Comparison of ENCODE assay signal across 15 mouse cellular contexts in the genomic region with DNA sequence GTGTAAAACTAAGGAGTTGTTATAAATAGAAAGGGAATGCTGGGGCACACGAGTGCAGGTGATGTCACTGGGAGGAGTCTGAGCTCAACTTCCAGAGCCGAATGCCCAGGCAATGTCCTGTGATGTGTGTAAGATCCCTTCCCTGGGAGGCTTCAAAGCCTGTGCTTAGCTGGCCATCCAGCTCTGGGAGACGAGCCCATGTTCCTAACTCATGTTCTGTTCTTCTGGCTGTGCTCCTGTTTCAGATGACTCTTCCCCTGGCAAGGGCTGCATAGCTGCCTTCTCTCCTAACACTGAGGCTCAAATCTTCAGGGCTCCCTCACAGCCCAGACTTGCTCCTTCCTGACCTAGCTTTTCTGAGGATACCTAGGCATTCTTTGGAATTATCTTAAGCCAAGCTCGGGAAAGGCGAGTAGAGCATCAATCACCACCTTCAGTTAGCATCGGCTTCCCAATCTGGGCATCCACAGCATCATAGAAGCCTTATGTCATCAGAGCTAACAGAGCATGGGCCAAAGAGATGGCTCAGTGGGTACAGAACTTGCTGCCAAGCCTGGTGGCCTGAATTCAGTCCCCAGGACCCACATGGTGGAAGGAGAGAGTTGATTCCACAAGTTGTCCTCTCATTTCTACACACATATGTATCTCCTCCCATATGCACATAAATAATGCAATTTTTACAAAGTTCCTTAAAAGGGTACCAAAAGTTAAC. TPM values are rescaled to one million over a fixed set of nuclear protein-coding genes. Genes with fewer than 3 reads are reported as not detected.
DNase-seq lines count a peak whose midpoint lies in the region; ATAC-seq lines count a peak whose summit lies in the region.
"Had no signal": no experiment of that assay in that cellular context is flagged by ENCODE, and none has a peak within 500 bp of the region (broad histone marks: within the 10 kb centered on the region; RNA-seq: fewer than 3 reads in every experiment).

No protein-coding gene starts in this region.

- no peaks in the 10 kb centered on the region for H3K4me1 ChIP-seq in heart, embryonic 10.5 days
- no peaks in the 10 kb centered on the region for H3K4me1 ChIP-seq in forebrain, embryonic 13.5 days
- H3K4me1 ChIP-seq: neural tube, embryonic 12.5 days had no signal

- no peak overlapping the region for H3K27ac ChIP-seq in heart, embryonic 10.5 days
- H3K27ac ChIP-seq in forebrain, embryonic 13.5 days = no peak overlapping the region
- H3K27ac ChIP-seq: neural tube, embryonic 12.5 days had no signal

- peak; percentile 95 for DNase-seq in heart, adult 11 months
- no peak for DNase-seq in heart, embryonic 10.5 days (ENCODE audit: low spot score)
- DNase-seq in adipocyte (ENCODE audit: low spot score) (peak; percentile 22), MN1 (ENCODE audit: low spot score) (no peak)
- DNase-seq in cerebellum, postnatal 14 days = peak; percentile 31 to 50
- peak; percentile 34 to 54 for DNase-seq in heart, adult 9 months (ENCODE audit: low spot score in 2 of 2)
- DNase-seq: adrenal gland, postnatal 36 days; kidney, postnatal 25 days; midbrain, embryonic 14.5 days had no signal

- H3K4me3 ChIP-seq in heart, embryonic 10.5 days = no peak overlapping the region
- H3K4me3 ChIP-seq in forebrain, embryonic 13.5 days = no peak overlapping the region
- H3K4me3 ChIP-seq: neural tube, embryonic 12.5 days had no signal

- WGBS in heart, embryonic 10.5 days = 72% methylated on average over 6 of the region's 6 CpGs
- WGBS in forebrain, embryonic 13.5 days = 88% methylated on average over 6 of the region's 6 CpGs

- no peak for ATAC-seq in megakaryocyte-erythroid progenitor cell, adult 5-6 weeks (replicated peaks; ENCODE audit: low FRiP score, low TSS enrichment, poor library complexity, severe bottlenecking)
- ATAC-seq in forebrain, embryonic 13.5 days = no peak
- ATAC-seq: inflammation-experienced regulatory T-cells, adult 6 months had no signal

- no peaks in the 10 kb centered on the region for H3K27me3 ChIP-seq in heart, embryonic 10.5 days (ENCODE audit: insufficient read depth, poor library complexity, severe bottlenecking)
- no peaks in the 10 kb centered on the region for H3K27me3 ChIP-seq in forebrain, embryonic 13.5 days
- H3K27me3 ChIP-seq: neural tube, embryonic 12.5 days had no signal

- H3K36me3 ChIP-seq in heart, embryonic 10.5 days = no peaks in the 10 kb centered on the region
- no peaks in the 10 kb centered on the region for H3K36me3 ChIP-seq in forebrain, embryonic 13.5 days (ENCODE audit: poor library complexity, severe bottlenecking)
- H3K36me3 ChIP-seq: neural tube, embryonic 12.5 days had no signal

- H3K9ac ChIP-seq in forebrain, embryonic 13.5 days = no peak overlapping the region
- H3K9ac ChIP-seq: neural tube, embryonic 12.5 days had no signal

- no peaks in the 10 kb centered on the region for H3K9me3 ChIP-seq in heart, embryonic 10.5 days
- no peaks in the 10 kb centered on the region for H3K9me3 ChIP-seq in forebrain, embryonic 13.5 days (replicated peaks)
- H3K9me3 ChIP-seq: neural tube, embryonic 12.5 days had no signal

- no peak overlapping the region for H3K4me2 ChIP-seq in forebrain, embryonic 13.5 days
- H3K4me2 ChIP-seq: neural tube, embryonic 12.5 days had no signal

RNA-seq across cellular contexts. Expression of a gene that starts 52.4 kb away (rescaled TPM):
- 0.16 and 0.38 TPM in 2 replicates for polyA plus RNA-seq in heart, embryonic 10.5 days (2016; fragmentation: Nextera tagmentation; extraction: Ambion mirVana)
- not detected in 2 replicates for total RNA-seq in megakaryocyte-erythroid progenitor cell, adult 5-6 weeks (2014; fragmentation: Nextera tagmentation)
- total RNA-seq in megakaryocyte-erythroid progenitor cell, adult 5-6 weeks (2017) = not detected in 2 replicates
- 5.9 TPM in 2 replicates for polyA plus RNA-seq in forebrain, embryonic 13.5 days (2015; fragmentation: Nextera tagmentation; extraction: Ambion mirVana)
- total RNA-seq: liver, adult 2 months had no signal
- polyA plus RNA-seq: heart, postnatal 0 days; liver, adult 2 months had no signal

Comparison
In these comparisons a context has a peak if more than half of its experiments do, and no peak if none do; other contexts are left out.
1. DNase-seq: peak in heart, adult 11 months (single experiment), adipocyte (single experiment), cerebellum, postnatal 14 days (2 of 2) and heart, adult 9 months (2 of 2); none in heart, embryonic 10.5 days (single experiment) and MN1 (single experiment).